Mouse (Mus musculus): ENCODE results near the gene Spag9. TPM values are rescaled to one million over a fixed set of nuclear protein-coding genes. Genes with fewer than 3 reads are reported as not detected.

The Spag9 gene
- total RNA-seq, 2 experiments from 2014 or later: 109 to 118 TPM

DNA sequence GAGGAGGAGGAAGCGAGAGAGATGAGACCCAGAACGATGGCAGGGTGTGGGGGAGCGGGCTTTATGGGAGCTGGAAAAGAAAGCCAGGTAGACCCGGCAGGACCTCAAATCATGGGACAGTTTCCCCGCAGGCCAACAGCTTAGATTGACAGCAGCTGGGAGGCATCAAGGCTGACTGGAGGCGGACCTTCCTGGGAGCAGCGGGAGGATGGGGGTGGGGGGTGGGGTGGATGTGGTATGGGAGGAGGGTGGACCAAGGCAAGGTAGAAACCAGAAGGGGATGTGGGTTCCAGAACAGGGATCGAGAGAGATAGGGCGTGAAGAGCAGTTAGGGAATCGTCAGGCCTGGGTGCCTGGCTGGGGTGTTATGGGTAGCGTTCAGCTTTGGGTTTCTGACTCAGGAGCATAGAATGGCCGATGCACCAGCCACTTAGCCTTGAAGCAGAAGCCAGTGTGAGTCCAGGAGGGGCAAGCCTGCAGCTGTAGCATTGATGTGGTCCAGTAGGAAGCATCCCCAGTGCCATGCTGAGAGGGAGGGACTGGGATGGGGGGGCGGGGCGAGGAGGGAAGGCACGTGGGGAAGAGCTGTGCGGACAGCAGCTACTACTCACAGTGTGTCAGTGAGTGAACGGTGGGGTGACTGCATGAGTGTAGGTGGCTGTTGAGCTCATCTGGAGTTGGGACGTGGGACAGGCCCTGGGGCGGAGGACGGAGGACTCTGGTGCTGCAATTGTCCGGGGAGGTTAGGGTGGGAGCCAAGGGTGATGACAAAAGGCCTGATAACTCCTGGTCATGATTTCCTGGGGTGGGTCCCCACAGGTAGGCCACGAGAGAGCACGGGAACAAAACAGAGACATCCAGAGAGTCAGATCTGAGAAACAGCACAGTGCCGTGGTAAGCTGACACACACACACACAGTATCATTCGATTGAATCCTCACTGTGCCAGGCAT is 154.9 kb downstream of the Spag9 start:
- no peak for DNase-seq (ENCODE audit: low spot score in 2 of 2)

DNA sequence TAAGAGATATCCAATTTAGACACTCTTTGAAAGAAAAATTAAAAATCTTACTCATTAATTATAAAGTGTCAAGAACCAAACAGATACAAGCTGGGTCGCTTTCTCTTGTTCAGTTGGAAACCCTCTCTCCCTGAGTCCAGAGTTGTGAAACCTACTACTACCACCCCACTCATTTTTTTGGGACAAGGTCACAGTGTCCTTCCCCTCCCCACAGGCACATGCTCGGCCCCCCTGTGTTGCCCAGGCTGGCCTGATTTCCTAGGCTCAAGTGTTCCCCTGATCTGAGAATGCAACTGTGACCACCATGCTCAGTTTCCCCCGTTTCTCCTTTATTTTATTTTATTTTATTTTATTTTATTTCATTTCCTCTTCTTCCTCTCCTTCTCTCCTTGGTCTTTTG is 158.3 kb downstream of the Spag9 start:
- no peak for DNase-seq (ENCODE audit: low spot score in 2 of 2)

DNA sequence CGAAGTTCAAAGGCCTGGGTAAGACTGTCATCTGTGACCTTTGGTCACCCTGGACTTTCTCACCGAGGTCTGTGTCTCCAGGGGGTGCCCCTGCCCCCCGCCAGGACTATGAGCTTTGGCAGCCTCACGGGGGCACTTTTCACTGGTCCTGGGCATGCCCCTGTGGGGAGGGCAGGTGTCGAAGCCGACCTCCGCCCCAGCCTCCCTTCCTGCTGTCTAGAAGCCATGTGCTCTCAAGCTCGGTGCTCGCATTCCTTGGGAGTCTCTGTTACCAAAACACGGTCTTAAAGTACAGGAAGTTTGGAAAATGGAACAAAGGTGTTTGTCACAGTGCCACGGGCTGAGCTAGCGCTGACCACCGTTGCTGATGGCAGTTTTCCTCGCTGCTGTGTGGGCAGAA is 162.6 kb downstream of the Spag9 start:
- no peak for DNase-seq (ENCODE audit: low spot score in 2 of 2)

DNA sequence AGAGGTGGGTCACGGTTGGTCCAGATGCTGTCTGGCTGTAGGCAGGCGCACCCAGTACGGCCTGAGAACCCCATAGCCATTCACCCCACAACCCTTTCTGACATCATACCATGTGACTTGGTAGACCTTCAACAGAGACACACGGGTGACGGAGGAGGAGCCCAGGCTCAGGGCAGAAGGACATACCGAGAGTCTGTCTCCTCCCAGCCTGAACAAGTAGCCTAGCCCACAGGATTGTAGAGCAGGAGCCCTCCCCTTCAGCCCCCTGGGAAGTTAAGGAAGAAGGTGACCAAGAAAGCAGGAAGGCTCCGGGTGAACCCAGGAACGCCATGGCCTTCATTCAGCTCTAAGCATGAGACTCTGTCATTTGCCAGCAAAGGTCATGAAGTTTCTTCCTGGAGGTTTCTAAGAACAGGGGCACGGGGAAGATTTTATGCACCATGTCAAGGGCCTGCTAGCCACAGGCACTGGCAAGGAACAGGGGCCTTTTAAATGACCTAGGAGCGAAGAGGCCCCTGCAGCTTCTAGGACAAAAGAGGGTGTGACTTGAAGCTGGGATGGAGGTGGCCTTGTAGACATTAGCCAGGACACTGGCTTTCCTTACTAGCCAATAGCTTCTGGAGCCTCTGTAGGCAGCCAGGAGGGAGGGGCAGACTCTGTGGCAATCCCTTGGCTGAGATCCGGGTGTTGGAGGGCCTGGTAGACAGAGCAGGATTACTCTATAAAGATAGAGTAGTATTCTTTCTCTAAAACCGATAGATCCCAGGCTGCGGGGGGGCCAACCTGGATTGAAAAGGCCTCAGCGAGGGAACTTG is 163.4 kb downstream of the Spag9 start:
- no peak for DNase-seq (ENCODE audit: low spot score in 2 of 2)

DNA sequence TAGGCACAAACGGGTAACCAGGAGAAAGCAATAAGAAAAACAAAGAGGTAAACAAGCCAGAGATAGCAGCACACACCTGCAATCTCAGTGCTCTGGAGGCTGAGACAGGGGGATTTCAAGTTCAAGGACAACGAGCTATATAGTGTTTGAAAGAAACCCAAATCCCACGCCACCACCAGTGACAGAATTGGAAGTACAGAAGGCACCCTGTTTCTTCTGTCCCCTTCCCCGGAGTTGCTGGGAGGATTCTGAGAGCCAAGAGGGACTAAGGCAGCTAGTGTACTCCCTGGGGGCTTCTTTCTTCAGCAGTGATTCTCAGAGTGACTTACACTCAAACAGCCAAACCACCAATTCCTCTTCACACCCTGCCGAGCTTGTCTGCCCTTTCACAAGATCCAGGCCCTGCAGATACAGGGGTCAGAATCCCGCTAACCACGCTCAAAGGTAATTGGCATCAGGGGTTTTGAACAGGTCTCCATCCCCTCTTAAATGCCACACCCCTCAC is 164.1 kb downstream of the Spag9 start:
- no peak for DNase-seq (ENCODE audit: low spot score in 2 of 2)

DNA sequence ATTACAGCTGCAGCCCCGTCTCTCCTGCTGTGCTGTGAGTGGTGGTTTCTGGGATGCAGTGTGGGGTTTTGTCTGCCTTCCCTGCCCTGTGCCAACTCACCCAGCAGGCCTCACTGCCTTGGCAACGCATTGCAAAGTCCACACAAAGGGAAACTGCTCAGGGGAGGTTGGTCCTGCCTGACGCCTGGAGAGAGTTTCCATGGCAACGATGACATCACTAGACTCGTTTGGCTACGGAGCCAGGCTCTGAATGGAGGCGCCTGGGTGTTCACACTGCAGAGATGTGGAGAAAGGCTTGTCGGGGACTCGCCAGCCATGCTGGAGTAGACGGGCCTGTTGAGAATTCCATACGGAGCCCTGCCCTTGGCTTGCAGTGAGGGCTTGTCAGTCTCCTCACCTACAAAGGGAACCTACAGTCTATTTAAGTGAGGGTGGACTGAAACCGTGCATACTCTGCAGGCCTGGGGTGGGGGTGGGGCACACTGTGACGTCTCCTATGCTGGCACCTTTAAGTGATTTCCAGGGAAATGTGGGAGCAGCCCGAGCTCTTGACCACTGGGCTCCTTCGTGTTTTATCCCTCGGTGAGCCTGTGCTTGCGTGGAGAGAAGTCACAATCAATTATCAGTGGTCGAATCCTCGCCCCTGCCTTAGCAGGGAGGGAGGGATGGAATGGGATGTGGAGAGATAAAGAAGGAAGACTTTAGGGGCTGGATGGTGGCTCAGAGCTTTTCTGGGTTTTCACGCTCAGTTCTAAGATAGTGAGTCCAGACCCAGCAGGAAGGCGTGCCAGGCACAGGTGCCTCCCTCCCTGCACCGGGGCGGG is 164.8 kb downstream of the Spag9 start:
- peak; percentile 52 to 70 for DNase-seq (ENCODE audit: low spot score in 2 of 2)

DNA sequence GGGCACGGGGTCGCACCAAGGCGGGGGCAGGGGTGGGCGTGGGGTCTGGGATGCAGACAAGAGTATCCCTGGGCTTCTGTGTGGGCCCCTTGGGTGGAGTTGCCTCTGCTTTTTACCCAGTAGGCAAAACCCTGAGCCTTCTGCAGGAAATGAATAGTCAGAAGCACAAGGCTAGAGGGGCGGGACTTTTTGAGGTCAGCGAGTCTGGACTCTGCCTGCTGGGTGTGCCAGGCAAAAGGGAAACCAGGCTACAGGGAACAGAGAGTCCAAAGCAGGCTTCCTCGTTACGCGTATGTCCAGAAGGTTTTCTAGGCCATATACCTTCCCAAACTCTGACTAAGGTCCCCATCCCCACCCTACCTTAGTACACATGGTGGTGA is 165.4 kb downstream of the Spag9 start:
- DNase-seq (ENCODE audit: low spot score in 2 of 2): no peak

DNA sequence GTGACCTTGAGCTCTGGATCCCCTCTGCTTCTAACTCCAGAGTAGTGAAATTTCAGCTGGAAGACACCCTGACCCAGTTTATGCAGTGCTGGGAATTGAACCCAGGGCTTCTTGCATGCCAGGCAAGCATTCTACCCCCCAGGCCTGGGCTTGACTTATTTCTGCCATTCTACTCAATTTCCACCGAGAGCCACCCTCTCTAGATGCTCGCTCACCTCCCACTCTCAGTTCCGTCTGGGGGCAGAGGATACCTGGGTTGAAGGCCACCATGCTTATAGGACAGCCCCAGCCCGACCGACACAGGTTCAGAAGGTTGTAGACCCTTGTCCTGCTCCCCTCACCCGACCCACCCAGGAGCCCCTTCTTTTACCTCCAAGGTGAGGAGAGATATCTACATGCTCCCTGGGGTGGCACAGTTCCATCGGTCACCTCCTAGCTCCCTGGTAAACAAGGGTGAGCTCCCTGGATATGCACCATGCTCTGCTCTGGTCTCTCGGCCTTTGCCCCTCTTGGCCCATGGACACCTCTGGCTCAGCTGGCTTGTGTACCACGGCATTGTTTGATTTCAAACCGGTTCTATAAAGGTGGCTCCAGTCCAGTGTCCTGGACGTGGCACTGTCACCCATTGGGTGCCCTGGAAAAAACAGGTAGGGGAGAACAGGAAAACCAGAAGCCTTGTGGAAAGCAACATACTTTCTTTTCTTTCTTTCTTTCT is 166.1 kb downstream of the Spag9 start:
- DNase-seq (ENCODE audit: low spot score in 2 of 2): no peak

DNA sequence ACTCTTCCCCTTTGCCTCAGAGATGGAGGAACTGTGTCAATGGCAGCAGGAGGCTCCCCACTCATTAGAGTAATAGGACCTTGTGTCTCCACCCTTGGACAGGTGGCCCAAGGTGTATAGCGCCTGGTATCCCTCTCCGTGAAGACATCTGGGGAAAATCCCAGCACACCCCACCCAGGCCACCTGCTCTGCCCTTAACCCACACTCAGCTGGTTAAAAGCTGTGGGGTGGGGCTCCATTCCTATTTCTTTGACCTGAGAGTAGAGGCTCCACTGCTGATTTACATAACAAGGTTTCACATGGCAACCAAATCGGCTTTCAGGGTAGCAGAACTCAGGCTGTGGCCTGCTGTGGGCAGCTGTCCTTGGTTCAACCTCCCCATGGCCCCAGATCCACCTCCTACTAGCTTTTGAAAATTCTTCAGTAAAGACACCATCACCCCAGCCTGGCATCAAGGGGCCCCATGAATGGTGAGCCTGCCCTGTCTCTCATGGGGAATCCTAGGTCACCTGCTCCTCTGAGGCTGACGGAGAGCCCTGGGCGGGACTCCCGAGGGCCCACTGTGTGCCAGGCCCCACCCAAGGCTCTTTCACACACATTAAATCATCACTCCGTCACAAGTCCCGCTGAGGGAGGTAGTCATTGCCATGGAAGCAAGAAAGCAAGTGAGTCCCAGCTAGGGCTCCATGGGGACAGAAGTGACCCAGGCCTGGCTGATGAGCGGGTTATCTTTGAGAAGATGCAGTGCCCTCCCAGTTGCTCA is 167.3 kb downstream of the Spag9 start:
- no peak for DNase-seq (ENCODE audit: low spot score in 2 of 2)

DNA sequence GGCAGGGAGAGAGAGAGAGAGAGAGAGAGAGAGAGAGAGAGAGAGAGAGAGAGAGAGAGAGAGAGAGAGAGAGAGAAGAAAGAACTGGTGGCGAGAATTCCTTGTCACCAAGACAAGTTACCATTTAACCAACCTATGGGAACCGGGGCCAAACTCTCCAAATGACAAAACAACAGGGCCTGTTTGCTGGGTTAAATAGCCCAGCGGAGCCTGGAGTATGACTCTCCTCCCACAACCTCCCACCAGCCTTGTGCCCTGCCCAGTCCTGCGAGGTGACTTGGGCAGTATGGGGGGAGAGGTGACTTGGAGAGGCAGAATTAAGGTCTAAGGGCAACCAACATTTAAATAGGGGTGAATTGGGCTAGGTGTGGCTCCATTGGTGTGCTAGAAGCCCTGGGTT is 169.9 kb downstream of the Spag9 start:
- no peak for DNase-seq (ENCODE audit: low spot score in 2 of 2)

DNA sequence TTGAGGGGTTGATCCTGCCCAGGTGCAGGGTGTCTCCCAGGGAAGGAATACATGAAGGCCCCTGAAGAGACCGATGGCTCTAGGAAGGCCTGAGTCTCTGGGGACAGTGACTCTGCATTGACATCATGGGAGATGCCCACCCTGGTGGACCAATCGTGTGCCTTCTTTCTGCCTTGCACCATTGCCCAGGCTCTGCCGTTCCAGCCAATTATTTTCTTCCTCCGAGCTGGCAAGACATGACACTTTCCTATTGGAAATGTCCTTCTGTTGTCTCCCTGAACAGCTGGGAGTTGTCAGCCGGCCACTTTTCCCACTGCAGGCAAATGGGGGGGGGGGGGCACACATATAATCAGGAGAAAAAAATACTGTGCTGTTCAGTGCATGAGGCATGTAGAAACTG is 172.3 kb downstream of the Spag9 start:
- no peak for DNase-seq (ENCODE audit: low spot score in 2 of 2)

DNA sequence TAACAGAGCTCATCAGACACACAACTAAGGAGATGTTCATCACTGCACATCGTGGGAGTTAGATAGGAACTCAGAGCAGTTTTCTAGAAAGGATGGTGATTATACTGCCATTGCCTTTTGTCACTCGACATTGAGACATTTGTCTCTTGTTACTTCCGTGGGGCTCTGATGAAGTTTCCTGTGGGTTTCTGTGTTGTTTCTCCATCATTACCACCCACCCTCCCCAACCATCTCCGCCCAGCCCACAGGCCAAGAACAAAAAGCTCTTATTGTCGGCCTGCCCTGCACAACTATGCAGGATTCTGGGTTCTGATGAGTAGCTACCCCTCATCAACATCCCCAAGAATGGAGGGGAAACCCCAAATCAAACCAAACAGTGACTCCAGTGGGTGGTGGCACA is 173.7 kb downstream of the Spag9 start:
- no peak for DNase-seq (ENCODE audit: low spot score in 2 of 2)

DNA sequence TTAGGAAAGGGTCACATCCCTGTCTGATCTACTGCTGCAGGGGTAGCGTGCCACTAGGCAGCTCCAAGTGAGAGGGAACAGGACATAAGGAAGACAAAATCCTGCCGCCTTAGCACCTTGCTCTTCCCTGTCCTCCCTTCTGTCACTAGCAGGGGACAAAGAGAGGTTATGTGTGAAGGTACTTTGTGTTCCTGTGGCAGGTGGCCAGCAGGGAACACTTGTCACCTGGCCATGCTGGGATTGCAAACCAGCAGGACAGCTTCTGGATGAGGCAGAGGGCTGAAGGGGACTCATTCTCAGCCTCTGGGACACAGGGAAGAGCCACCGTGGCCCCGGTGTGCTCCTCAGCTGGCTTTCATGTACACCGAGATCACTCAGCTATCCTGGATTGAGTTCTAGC is 175.8 kb downstream of the Spag9 start:
- no peak for DNase-seq (ENCODE audit: low spot score in 2 of 2)

DNA sequence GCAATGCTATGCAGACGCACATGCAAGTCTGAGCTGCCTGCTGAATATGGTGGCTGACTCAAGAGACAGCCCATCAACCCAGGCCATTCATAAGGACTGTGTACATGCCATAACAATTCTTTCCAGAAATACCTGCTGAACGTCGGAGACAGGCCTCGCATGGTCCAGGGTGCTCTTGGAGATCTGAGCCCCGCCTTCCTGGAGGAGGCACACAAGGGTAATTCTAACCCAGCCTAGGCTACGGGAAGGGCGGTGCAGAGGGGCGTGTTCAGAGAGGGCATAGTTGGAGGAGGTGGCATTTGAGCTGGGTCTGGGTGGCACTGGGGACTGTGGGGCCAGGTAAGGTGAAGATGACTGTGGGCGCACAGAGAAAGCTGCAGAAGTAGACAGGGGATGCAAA is 176.3 kb downstream of the Spag9 start:
- DNase-seq (ENCODE audit: low spot score in 2 of 2): no peak

DNA sequence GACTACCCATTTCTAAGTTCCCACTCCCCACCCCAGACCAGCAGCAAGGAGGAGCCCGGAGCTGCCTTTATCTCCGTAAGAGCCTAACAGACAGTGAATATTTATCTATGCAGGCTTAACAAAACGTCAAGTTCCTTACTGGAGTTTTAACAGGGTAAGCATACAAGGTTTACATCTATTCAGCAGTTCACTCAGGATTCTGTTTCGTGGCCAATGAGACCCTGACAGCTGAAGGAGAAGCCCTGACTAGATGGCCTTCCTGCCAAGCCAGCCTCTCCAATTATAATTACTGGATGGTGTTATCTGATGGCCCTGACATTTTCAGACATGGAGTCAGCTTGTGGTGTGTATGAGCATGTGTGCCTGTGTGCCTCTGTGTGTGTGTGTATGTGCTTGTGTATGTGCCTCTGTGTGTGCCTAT is 177.8 kb downstream of the Spag9 start:
- DNase-seq (ENCODE audit: low spot score in 2 of 2): no peak

DNA sequence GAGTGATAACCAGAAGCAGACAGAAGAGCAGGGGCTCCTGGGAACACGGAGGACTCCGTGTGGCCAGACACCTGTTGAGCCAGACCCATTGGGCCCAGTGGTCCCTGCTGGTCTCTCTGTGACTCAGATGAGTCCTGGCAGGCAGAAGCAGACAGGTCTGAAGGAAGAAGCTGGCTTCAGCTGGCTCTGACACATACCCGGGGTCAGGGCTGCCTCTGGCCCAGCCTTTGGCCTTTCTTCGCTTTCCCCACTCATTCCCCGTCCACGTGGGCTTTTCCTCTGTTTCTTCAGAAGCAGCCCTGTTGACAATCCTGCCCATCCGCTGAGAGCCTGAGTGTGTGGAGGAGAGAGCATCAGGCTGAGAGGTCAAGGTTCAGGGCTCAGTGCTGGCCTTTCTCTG is 179.4 kb downstream of the Spag9 start:
- no peak for DNase-seq (ENCODE audit: low spot score in 2 of 2)
